ENCODE assay signal across 12 mouse cellular contexts in the genomic region with DNA sequence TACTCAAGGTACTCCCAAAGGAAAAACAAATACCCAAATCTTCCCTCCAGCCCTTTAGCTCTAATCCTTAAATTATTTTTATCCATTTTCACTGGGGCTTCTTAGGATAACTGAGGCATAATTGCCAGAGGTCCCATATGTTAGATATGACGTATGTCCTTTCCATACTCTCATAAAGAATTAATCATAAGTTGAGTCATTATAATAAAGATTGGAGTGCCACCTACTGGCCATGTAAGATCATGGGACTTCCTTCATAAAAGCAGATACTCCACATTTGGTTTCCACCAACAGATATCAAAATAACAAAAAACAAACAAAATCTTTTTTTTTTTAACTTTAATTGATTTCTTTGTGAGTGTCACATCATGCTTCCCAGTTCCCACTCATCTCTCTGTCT.
DNase-seq lines count a peak whose midpoint lies in the region; ATAC-seq and TF ChIP-seq lines count a peak whose summit lies in the region.
"Had no signal": no experiment of that assay in that cellular context is flagged by ENCODE, and none has a peak within 500 bp of the region (broad histone marks: within the 10 kb centered on the region; RNA-seq: fewer than 3 reads in every experiment).

No protein-coding gene starts in this region.

- H3K4me3 ChIP-seq in hindbrain, embryonic 13.5 days: no peak overlapping the region
- H3K4me3 ChIP-seq in hindbrain, embryonic 10.5 days: no peak overlapping the region
- H3K4me3 ChIP-seq: forebrain, embryonic 10.5 days; neural tube, embryonic 12.5 days had no signal

- no peak overlapping the region for H3K27ac ChIP-seq in hindbrain, embryonic 13.5 days
- no peak overlapping the region for H3K27ac ChIP-seq in hindbrain, embryonic 10.5 days
- H3K27ac ChIP-seq: forebrain, embryonic 10.5 days; liver, embryonic 14.5 days; neural tube, embryonic 12.5 days had no signal

- H3K4me2 ChIP-seq in hindbrain, embryonic 13.5 days: no peak overlapping the region
- H3K4me2 ChIP-seq: neural tube, embryonic 12.5 days had no signal

- H3K9me3 ChIP-seq in hindbrain, embryonic 13.5 days: no peaks in the 10 kb centered on the region
- H3K9me3 ChIP-seq in hindbrain, embryonic 10.5 days: no peaks in the 10 kb centered on the region
- H3K9me3 ChIP-seq: forebrain, embryonic 10.5 days; neural tube, embryonic 12.5 days had no signal

- H3K27me3 ChIP-seq in hindbrain, embryonic 13.5 days: no peaks in the 10 kb centered on the region
- H3K27me3 ChIP-seq in hindbrain, embryonic 10.5 days (ENCODE audit: insufficient read depth, poor library complexity, severe bottlenecking): no peaks in the 10 kb centered on the region
- H3K27me3 ChIP-seq: neural tube, embryonic 12.5 days had no signal

- no peak for TF ChIP-seq CTCF in brain, embryonic 14.5 days (IDR thresholded peaks at IDR 0.05; ENCODE audit: borderline replicate concordance, extremely low read depth, insufficient read depth, insufficient read length)

- no peak for DNase-seq in hindbrain, embryonic 10.5 days (ENCODE audit: low spot score)
- DNase-seq in lung, postnatal 36 days: peak; percentile 15
- no peak for DNase-seq in lung, postnatal 4 days
- DNase-seq in brain, embryonic 14.5 days (ENCODE audit: low read depth): peak; percentile 88
- peak; percentile 14 for DNase-seq in retina, postnatal 7 days (ENCODE audit: low read depth, low spot score)
- no peak for DNase-seq in ovary, postnatal 10 days (ENCODE audit: low spot score)
- DNase-seq in thymus, postnatal 0 days (ENCODE audit: low spot score): no peak
- DNase-seq: cerebellum, adult 11 months had no signal

- no peak for TF ChIP-seq POLR2A in brain, embryonic 14.5 days (IDR thresholded peaks at IDR 0.05; ENCODE audit: borderline replicate concordance, extremely low read depth, insufficient read depth, insufficient read length, poor library complexity, severe bottlenecking)

- 0 out of 2 replicates have a peak, but pooled peaks have one; percentile 27 for ATAC-seq in hindbrain, embryonic 13.5 days (ENCODE audit: low FRiP score)

- no peak overlapping the region for H3K9ac ChIP-seq in hindbrain, embryonic 13.5 days
- H3K9ac ChIP-seq: liver, embryonic 14.5 days; neural tube, embryonic 12.5 days had no signal

- H3K4me1 ChIP-seq in hindbrain, embryonic 13.5 days (replicated peaks): no peaks in the 10 kb centered on the region
- no peaks in the 10 kb centered on the region for H3K4me1 ChIP-seq in hindbrain, embryonic 10.5 days (replicated peaks)
- H3K4me1 ChIP-seq: forebrain, embryonic 10.5 days; neural tube, embryonic 12.5 days had no signal

- H3K36me3 ChIP-seq in hindbrain, embryonic 13.5 days: no peaks in the 10 kb centered on the region
- H3K36me3 ChIP-seq in hindbrain, embryonic 10.5 days: no peaks in the 10 kb centered on the region
- H3K36me3 ChIP-seq: forebrain, embryonic 10.5 days; neural tube, embryonic 12.5 days had no signal

- WGBS in hindbrain, embryonic 13.5 days: 12% methylated on average over 1 of the region's 1 CpGs
- WGBS in hindbrain, embryonic 10.5 days: 53% methylated on average over 1 of the region's 1 CpGs

Comparison
In these comparisons a context has a peak if more than half of its experiments do, and no peak if none do; other contexts are left out.
1. DNase-seq: peak in lung, postnatal 36 days (single experiment), brain, embryonic 14.5 days (single experiment) and retina, postnatal 7 days (single experiment); none in hindbrain, embryonic 10.5 days (single experiment), lung, postnatal 4 days (0 of 2), ovary, postnatal 10 days (single experiment) and thymus, postnatal 0 days (single experiment).